Mouse (Mus musculus): Measurements from ENCODE around the gene Grm5. TPM values are rescaled to one million over a fixed set of nuclear protein-coding genes. Genes with fewer than 3 reads are reported as not detected.

The Grm5 gene
- polyA plus RNA-seq (2014; fragmentation: Nextera tagmentation; extraction: Ambion mirVana): 0.10 and 0.15 TPM in 2 replicates

DNA sequence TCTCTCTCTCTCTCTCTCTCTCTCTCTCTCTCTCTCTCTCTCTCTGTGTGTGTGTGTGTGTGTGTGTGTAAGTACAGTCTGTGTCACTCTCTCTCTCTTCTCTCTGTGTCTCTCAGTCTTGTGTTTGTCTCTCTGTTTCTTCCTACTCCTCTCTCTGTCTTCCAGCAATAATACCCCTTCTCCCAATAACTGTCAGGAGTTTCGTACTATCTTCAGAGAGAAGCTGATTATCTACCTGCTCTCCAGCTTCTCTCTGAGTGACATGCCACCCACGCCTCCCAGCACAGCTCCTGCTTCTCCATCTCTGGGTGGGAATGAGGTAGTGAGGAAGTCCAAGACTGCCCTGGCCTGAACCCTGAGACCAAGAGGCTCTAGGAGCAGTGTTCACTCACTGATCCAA lies at the start of gene Grm5:
Gene Grm5, plus strand, starts transcription at position 301 of the 400 bp plus-strand sequence.
- no peak for DNase-seq (ENCODE audit: low spot score)
- peaks cover 12% of the 10 kb centered on the region for H3K27me3 ChIP-seq (ENCODE audit: control insufficient read depth, insufficient read depth, low read length)
- H3K9ac ChIP-seq (replicated peaks; ENCODE audit: low read length): 0 out of 2 replicates have a peak within 1 kb of the TSS, but pooled peaks have one; percentile 6
- ATAC-seq (replicated peaks; ENCODE audit: insufficient number of reproducible peaks, low FRiP score, low TSS enrichment, low read depth): no peak
- H3K36me3 ChIP-seq (replicated peaks; ENCODE audit: control insufficient read depth, insufficient read depth, low read depth, low read length): no peaks in the 10 kb centered on the region
- H3K9me3 ChIP-seq (replicated peaks; ENCODE audit: control insufficient read depth, low read length): no peaks in the 10 kb centered on the region
- peak within 1 kb of the TSS; percentile 49 for H3K4me2 ChIP-seq (ENCODE audit: low read depth, low read length)
- 11% methylated on average over 2 of the region's 2 CpGs for WGBS
- no peaks in the 10 kb centered on the region for H3K4me1 ChIP-seq (ENCODE audit: control insufficient read depth, insufficient read depth, low read length)
- H3K4me3 ChIP-seq (ENCODE audit: low read depth, low read length): peak within 1 kb of the TSS; percentile 28
- no peak within 1 kb of the TSS for H3K27ac ChIP-seq (replicated peaks; ENCODE audit: low read depth, low read length)

DNA sequence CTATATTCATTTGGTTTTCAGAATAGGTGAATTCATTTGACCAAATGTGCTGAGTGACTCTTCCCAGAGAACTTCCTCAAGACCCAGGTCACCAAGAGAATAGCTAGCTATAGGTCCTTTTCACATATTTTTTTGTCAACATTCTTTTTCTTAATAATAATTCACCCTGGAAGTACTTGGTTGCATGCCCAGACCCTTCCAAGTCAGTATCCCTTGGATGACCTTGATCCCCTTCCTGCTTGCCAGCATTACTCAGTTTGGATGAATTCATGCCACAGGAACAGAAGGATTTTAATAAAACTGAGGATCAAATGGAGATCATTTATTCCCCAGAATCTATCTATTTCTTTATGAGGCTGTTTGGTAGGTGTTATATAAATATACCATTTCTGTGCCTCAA lies 44.9 kb upstream of the Grm5 start:
- H3K9me3 ChIP-seq (replicated peaks; ENCODE audit: control insufficient read depth, low read length): no peaks in the 10 kb centered on the region
- H3K27ac ChIP-seq (replicated peaks; ENCODE audit: low read depth, low read length): no peak overlapping the region
- H3K4me3 ChIP-seq (ENCODE audit: low read depth, low read length): no peak overlapping the region
- H3K36me3 ChIP-seq (replicated peaks; ENCODE audit: control insufficient read depth, insufficient read depth, low read depth, low read length): no peaks in the 10 kb centered on the region
- H3K4me2 ChIP-seq (ENCODE audit: low read depth, low read length): no peak overlapping the region
- no peaks in the 10 kb centered on the region for H3K27me3 ChIP-seq (ENCODE audit: control insufficient read depth, insufficient read depth, low read length)
- no peak for ATAC-seq (replicated peaks; ENCODE audit: insufficient number of reproducible peaks, low FRiP score, low TSS enrichment, low read depth)
- no peaks in the 10 kb centered on the region for H3K4me1 ChIP-seq (ENCODE audit: control insufficient read depth, insufficient read depth, low read length)
- no peak overlapping the region for H3K9ac ChIP-seq (replicated peaks; ENCODE audit: low read length)
- DNase-seq (ENCODE audit: low spot score): no peak

DNA sequence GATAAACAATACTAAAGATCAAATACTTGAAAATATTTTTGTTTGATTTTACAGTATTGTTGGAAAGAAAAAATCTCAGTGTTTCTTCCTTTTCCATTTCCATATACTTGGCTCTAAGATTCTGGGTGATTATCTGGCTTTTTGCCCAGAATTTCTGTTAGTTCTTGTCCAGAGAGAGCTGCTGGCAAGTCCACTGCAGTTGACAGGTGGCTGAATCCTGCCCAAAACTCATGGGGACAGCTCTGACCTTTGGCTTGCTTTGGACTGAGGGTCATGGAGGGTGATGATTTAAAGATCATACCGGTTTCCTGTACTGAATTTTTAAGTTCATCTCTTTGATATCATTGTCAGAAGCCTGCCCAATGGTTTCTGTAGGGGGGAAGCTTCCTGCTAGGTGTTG lies 18.7 kb upstream of the Grm5 start:
- Histone ChIP-seq H3K36me3 (replicated peaks; ENCODE audit: control insufficient read depth, insufficient read depth, low read depth, low read length) (no peaks in the 10 kb centered on the region), H3K4me2 (ENCODE audit: low read depth, low read length) (no peak overlapping the region), H3K27me3 (ENCODE audit: control insufficient read depth, insufficient read depth, low read length) (no peaks in the 10 kb centered on the region), H3K9me3 (replicated peaks; ENCODE audit: control insufficient read depth, low read length) (no peaks in the 10 kb centered on the region), H3K27ac (replicated peaks; ENCODE audit: low read depth, low read length) (no peak overlapping the region), H3K4me1 (ENCODE audit: control insufficient read depth, insufficient read depth, low read length) (no peaks in the 10 kb centered on the region), H3K4me3 (ENCODE audit: low read depth, low read length) (no peak overlapping the region), H3K9ac (replicated peaks; ENCODE audit: low read length) (no peak overlapping the region)
- ATAC-seq (replicated peaks; ENCODE audit: insufficient number of reproducible peaks, low FRiP score, low TSS enrichment, low read depth) (no peak), DNase-seq (ENCODE audit: low spot score) (no peak)
- WGBS: 59% methylated on average over 1 of the region's 1 CpGs

DNA sequence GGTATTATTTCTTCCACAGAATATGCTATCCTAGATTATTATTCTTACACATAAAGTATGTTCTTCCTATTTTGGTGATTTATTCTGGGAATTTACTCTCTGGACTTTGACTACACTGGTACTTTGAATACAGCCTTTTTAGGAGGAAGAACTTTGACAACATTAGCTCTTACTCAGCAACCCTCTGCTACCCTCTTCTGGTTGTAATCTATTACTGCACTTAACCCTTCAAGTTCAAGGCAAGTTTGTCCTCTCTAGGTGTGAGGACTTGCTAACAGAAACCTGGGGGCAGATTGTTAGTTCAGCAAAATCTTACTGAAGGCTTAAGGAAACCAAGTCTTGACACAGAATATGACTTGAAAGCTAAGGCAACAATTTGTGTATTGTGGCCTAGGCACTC lies 17.5 kb upstream of the Grm5 start:
- DNase-seq (ENCODE audit: low spot score) (peak; percentile 55), ATAC-seq (replicated peaks; ENCODE audit: insufficient number of reproducible peaks, low FRiP score, low TSS enrichment, low read depth) (no peak)
- Histone ChIP-seq H3K4me1 (ENCODE audit: control insufficient read depth, insufficient read depth, low read length) (no peaks in the 10 kb centered on the region), H3K36me3 (replicated peaks; ENCODE audit: control insufficient read depth, insufficient read depth, low read depth, low read length) (no peaks in the 10 kb centered on the region), H3K27ac (replicated peaks; ENCODE audit: low read depth, low read length) (no peak overlapping the region), H3K9me3 (replicated peaks; ENCODE audit: control insufficient read depth, low read length) (no peaks in the 10 kb centered on the region), H3K27me3 (ENCODE audit: control insufficient read depth, insufficient read depth, low read length) (no peaks in the 10 kb centered on the region), H3K4me3 (ENCODE audit: low read depth, low read length) (no peak overlapping the region), H3K4me2 (ENCODE audit: low read depth, low read length) (no peak overlapping the region), H3K9ac (replicated peaks; ENCODE audit: low read length) (no peak overlapping the region)

DNA sequence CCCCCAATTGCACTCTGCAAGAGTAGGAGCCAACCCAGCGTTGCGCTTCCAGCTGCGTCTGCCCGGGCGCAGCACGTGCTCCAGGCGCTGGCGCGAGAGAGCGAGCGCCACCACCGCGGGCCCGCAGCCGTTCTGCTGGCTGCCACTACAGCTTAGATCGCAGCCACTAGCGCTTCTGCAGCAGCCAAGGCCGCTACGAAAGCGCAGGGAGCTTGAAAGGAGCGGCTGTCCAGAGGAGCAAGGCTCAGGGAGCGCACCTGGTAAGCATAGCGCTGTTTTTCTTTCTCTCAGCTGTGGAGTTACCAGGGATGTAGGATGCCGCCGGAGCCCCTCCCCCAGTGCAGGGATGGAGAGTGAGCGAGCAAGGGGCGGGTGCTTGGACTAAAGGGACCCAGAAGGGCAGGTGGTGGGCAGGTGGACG lies 323 bp downstream of the Grm5 start:
- Histone ChIP-seq H3K9ac (replicated peaks; ENCODE audit: low read length) (0 out of 2 replicates have a peak overlapping the region, but pooled peaks have one; percentile 6), H3K4me2 (ENCODE audit: low read depth, low read length) (peak overlapping the region; percentile 49), H3K27me3 (ENCODE audit: control insufficient read depth, insufficient read depth, low read length) (peaks cover 12% of the 10 kb centered on the region), H3K4me1 (ENCODE audit: control insufficient read depth, insufficient read depth, low read length) (no peaks in the 10 kb centered on the region), H3K9me3 (replicated peaks; ENCODE audit: control insufficient read depth, low read length) (no peaks in the 10 kb centered on the region), H3K36me3 (replicated peaks; ENCODE audit: control insufficient read depth, insufficient read depth, low read depth, low read length) (no peaks in the 10 kb centered on the region), H3K4me3 (ENCODE audit: low read depth, low read length) (peak overlapping the region; percentile 28), H3K27ac (replicated peaks; ENCODE audit: low read depth, low read length) (no peak overlapping the region)
- WGBS: under 1% methylated on average over 28 of the region's 28 CpGs
- DNase-seq (ENCODE audit: low spot score) (peak; percentile 61), ATAC-seq (replicated peaks; ENCODE audit: insufficient number of reproducible peaks, low FRiP score, low TSS enrichment, low read depth) (peak; percentile 87)

DNA sequence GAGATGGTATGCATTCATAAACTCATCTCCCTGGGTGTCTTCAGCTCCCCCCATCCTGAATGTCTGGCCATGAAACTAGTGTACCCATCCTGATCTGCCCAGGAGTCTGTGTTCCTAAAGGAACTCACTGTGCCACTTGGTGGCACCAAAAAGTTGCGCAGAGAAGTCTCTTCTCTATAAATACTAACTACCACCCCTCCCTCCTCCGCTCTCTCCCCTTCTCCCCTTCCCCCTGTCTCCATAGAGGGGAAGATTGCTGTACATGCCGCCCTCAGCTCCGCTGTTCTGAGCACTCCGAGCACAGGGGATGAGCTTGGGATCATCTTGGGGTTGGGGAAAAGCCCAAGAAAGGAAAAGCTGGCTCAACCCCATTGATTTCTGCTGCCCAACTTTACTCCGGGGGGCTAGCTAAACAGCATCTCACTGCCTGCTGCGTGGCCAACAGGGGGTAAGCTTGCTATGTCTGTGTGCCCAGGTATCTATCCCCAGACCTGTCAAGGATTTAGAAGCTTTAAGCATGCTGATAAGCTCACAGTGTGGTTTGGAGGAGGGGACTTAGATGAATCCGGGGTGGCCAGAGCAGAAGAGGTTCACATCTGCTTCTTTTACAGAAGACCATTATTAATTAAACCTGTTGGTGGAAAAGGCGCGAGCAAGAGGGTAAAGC lies 2.4 kb downstream of the Grm5 start:
- no peak overlapping the region for H3K4me3 ChIP-seq (ENCODE audit: low read depth, low read length)
- ATAC-seq (replicated peaks; ENCODE audit: insufficient number of reproducible peaks, low FRiP score, low TSS enrichment, low read depth) (no peak), DNase-seq (ENCODE audit: low spot score) (no peak)
- peaks cover 12% of the 10 kb centered on the region for H3K27me3 ChIP-seq (ENCODE audit: control insufficient read depth, insufficient read depth, low read length)
- H3K9me3 ChIP-seq (replicated peaks; ENCODE audit: control insufficient read depth, low read length): no peaks in the 10 kb centered on the region
- WGBS: 10% methylated on average over 10 of the region's 10 CpGs
- no peak overlapping the region for H3K27ac ChIP-seq (replicated peaks; ENCODE audit: low read depth, low read length)
- no peaks in the 10 kb centered on the region for H3K36me3 ChIP-seq (replicated peaks; ENCODE audit: control insufficient read depth, insufficient read depth, low read depth, low read length)
- no peaks in the 10 kb centered on the region for H3K4me1 ChIP-seq (ENCODE audit: control insufficient read depth, insufficient read depth, low read length)
- no peak overlapping the region for H3K9ac ChIP-seq (replicated peaks; ENCODE audit: low read length)
- H3K4me2 ChIP-seq (ENCODE audit: low read depth, low read length): no peak overlapping the region

DNA sequence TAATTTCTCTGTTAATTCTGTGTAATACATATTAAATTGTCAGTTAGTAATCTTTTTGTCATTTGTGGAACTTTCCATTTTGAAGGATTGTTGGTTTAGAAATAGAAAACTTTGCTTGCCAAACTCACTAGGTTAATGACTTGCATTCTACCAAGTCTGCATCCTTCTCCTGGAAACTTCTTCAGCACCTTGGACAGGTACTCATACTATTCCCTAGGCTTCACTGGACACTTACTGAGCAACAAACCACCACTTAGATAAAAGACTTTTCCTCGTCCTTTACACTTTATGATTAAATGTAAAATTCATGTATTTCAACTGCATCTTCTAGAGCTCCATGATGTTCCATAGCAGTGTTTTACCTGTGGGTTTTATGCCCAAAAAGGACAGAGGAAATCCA lies 4.0 kb downstream of the Grm5 start:
- Histone ChIP-seq H3K36me3 (replicated peaks; ENCODE audit: control insufficient read depth, insufficient read depth, low read depth, low read length) (no peaks in the 10 kb centered on the region), H3K27ac (replicated peaks; ENCODE audit: low read depth, low read length) (no peak overlapping the region), H3K9ac (replicated peaks; ENCODE audit: low read length) (no peak overlapping the region), H3K4me1 (ENCODE audit: control insufficient read depth, insufficient read depth, low read length) (no peaks in the 10 kb centered on the region), H3K4me3 (ENCODE audit: low read depth, low read length) (no peak overlapping the region), H3K9me3 (replicated peaks; ENCODE audit: control insufficient read depth, low read length) (no peaks in the 10 kb centered on the region), H3K27me3 (ENCODE audit: control insufficient read depth, insufficient read depth, low read length) (peaks cover 12% of the 10 kb centered on the region), H3K4me2 (ENCODE audit: low read depth, low read length) (no peak overlapping the region)
- 33% methylated on average over 1 of the region's 1 CpGs for WGBS
- DNase-seq (ENCODE audit: low spot score) (peak; percentile 71), ATAC-seq (replicated peaks; ENCODE audit: insufficient number of reproducible peaks, low FRiP score, low TSS enrichment, low read depth) (no peak)

DNA sequence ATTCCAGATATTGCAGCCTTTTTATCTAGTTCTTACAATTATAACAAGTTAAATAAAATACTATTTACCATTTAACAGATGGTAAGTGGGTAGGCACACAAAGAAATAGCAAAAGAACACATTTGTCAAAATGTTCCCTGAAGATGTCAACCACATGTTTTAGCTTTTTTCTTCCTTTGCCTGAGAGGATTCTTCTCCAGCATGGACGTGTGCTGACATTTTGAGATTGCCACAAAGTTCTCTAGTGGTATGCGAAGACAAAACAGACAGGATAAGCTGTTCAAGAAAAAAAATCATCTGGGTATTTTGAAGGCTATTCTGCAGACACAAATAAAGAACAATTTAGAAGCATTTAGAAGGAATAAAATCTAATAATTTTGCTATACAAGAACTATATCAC lies 42.3 kb downstream of the Grm5 start:
- no peak for ATAC-seq (replicated peaks; ENCODE audit: insufficient number of reproducible peaks, low FRiP score, low TSS enrichment, low read depth)

More for the DNA sequence above, 42.3 kb downstream of the Grm5 start:
- H3K36me3 ChIP-seq (replicated peaks; ENCODE audit: control insufficient read depth, insufficient read depth, low read depth, low read length): no peaks in the 10 kb centered on the region
- WGBS: 65% methylated on average over 2 of the region's 2 CpGs
- no peaks in the 10 kb centered on the region for H3K27me3 ChIP-seq (ENCODE audit: control insufficient read depth, insufficient read depth, low read length)
- DNase-seq (ENCODE audit: low spot score): no peak
- no peaks in the 10 kb centered on the region for H3K4me1 ChIP-seq (ENCODE audit: control insufficient read depth, insufficient read depth, low read length)
- H3K4me3 ChIP-seq (ENCODE audit: low read depth, low read length): no peak overlapping the region
- H3K4me2 ChIP-seq (ENCODE audit: low read depth, low read length): no peak overlapping the region
- no peak overlapping the region for H3K27ac ChIP-seq (replicated peaks; ENCODE audit: low read depth, low read length)
- no peak overlapping the region for H3K9ac ChIP-seq (replicated peaks; ENCODE audit: low read length)
- H3K9me3 ChIP-seq (replicated peaks; ENCODE audit: control insufficient read depth, low read length): no peaks in the 10 kb centered on the region
